ENCODE assay signal across 8 mouse cellular contexts in the genomic region with DNA sequence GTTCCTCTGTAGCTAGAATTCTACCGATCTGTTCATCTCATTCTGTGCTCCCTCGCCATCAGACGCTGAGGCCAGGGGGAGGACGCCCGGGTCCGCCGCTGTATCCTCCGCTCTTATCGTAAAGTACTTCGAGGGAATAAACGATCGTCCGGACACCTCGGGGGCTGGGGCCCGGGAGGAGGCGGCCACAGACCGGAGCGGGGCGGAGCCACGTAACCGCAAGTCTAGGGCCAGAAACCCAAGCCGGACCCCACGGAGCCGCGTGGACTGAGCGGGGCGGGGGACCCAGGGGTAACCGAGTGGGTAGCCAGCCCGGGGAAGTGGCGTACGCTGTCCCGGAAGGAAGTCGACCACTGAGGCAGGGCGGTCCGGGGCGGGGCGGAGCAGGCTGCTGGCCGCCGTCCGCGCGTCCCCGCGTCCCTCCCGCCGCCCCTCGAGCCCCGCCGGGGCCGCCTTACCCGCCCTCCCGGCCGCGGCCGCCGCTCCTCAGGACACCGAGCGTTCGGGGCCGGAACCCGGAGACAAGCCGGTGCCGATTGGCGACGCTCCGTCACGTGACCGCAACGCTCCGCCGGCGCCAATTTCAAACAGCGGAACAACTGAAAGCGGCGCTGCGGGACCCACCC. TPM values are rescaled to one million over a fixed set of nuclear protein-coding genes. Genes with fewer than 3 reads are reported as not detected.
DNase-seq lines count a peak whose midpoint lies in the region; ATAC-seq and TF ChIP-seq lines count a peak whose summit lies in the region.

TSS of gene Rhno1 (minus strand) at position 531 of the 626 bp plus-strand sequence.
TSS of gene Foxm1 (plus strand) at position 587 of the 626 bp plus-strand sequence.

- peak; percentile 55 to 76; a peak in 3 of 4 replicates for TF ChIP-seq POLR2A in MEL (IDR thresholded peaks at IDR 0.05; ENCODE audit: control insufficient read depth in 1 of 2, insufficient read depth in 1 of 2, low read depth in 1 of 2, low read length in 2 of 2, poor library complexity in 1 of 2)
- no peak; the same call in 1 of the 2 replicates for TF ChIP-seq POLR2A in cerebellum, adult 2 months (IDR thresholded peaks at IDR 0.05; ENCODE audit: borderline replicate concordance, insufficient read depth, low read length)
- TF ChIP-seq POLR2A in olfactory bulb, adult 2 months (IDR thresholded peaks at IDR 0.05; ENCODE audit: insufficient read depth, low read depth, low read length): peak; percentile 57; the same call in 1 of the 2 replicates
- TF ChIP-seq POLR2A in thymus, adult 2 months (IDR thresholded peaks at IDR 0.05; ENCODE audit: control insufficient read depth, extremely low read depth, insufficient read depth, low read length, poor library complexity): no peak

- H3K4me3 ChIP-seq in MEL (ENCODE audit: control insufficient read depth in 1 of 2, insufficient read depth in 1 of 2, low read depth in 2 of 2, low read length in 2 of 2): peak within 1 kb of the TSS; percentile 75 to 88
- peak within 1 kb of the TSS; percentile 59 for H3K4me3 ChIP-seq in cerebellum, adult 2 months (replicated peaks; ENCODE audit: insufficient read depth, low read depth, low read length)
- peak within 1 kb of the TSS; percentile 78 for H3K4me3 ChIP-seq in forebrain, postnatal 0 days (ENCODE audit: low read depth, low read length)
- H3K4me3 ChIP-seq in lung, embryonic 15.5 days: peak within 1 kb of the TSS; percentile 99
- peak within 1 kb of the TSS; percentile 63 for H3K4me3 ChIP-seq in olfactory bulb, adult 2 months (ENCODE audit: insufficient read depth, low read depth, low read length)
- H3K4me3 ChIP-seq in thymus, adult 2 months (ENCODE audit: control insufficient read depth, insufficient read depth, low read length): peak within 1 kb of the TSS; percentile 99

- TF ChIP-seq EP300 in MEL (IDR thresholded peaks at IDR 0.05; ENCODE audit: low read depth in 1 of 2, low read length in 2 of 2): no peak

- H3K27ac ChIP-seq in MEL (ENCODE audit: control insufficient read depth, low read depth, low read length): peak within 1 kb of the TSS; percentile 88
- 0 out of 2 replicates have a peak within 1 kb of the TSS, but pooled peaks have one; percentile 3 for H3K27ac ChIP-seq in cerebellum, adult 2 months (ENCODE audit: insufficient read depth, low read length)
- H3K27ac ChIP-seq in forebrain, postnatal 0 days (ENCODE audit: low read depth, low read length): peak within 1 kb of the TSS; percentile 88
- H3K27ac ChIP-seq in lung, embryonic 15.5 days: peak within 1 kb of the TSS; percentile 97
- peak within 1 kb of the TSS; percentile 4; the same call in 1 of the 2 replicates for H3K27ac ChIP-seq in olfactory bulb, adult 2 months (ENCODE audit: insufficient read depth, low read depth, low read length)
- H3K27ac ChIP-seq in thymus, adult 2 months (ENCODE audit: control insufficient read depth, insufficient read depth, low read length): peak within 1 kb of the TSS; percentile 14; the same call in 1 of the 2 replicates

- no peak for TF ChIP-seq CTCF in MEL (IDR thresholded peaks at IDR 0.05 in 2 of 3, conservative IDR thresholded peaks at IDR 0.05 in 1 of 3; ENCODE audit: control insufficient read depth in 1 of 3, insufficient read depth in 1 of 3, low read depth in 2 of 3, low read length in 3 of 3, poor library complexity in 1 of 3, severe bottlenecking in 1 of 3)
- no peak for TF ChIP-seq CTCF in cerebellum, adult 2 months (IDR thresholded peaks at IDR 0.05; ENCODE audit: borderline replicate concordance, insufficient read depth, low read depth, low read length)
- TF ChIP-seq CTCF in forebrain, postnatal 0 days (IDR thresholded peaks at IDR 0.05; ENCODE audit: low read depth): no peak
- TF ChIP-seq CTCF in olfactory bulb, adult 2 months (IDR thresholded peaks at IDR 0.05; ENCODE audit: insufficient read depth, low read depth, low read length): no peak
- TF ChIP-seq CTCF in thymus, adult 2 months (IDR thresholded peaks at IDR 0.05; ENCODE audit: borderline replicate concordance, control insufficient read depth, extremely low read depth, insufficient read depth, low read length, poor library complexity): 0 out of 2 replicates have a peak, but pooled peaks have one; percentile 4

- DNase-seq in MEL (ENCODE audit: low read depth, low spot score): peak; percentile 86
- DNase-seq in cerebellum, adult 2 months: peak; percentile 83 to 85
- peak; percentile 89 for DNase-seq in forebrain, postnatal 0 days
- peak; percentile 90 for DNase-seq in heart, postnatal 4 days
- DNase-seq in layer of hippocampus, adult 8-10 months (ENCODE audit: low spot score in 2 of 2): peak; percentile 61 to 73
- DNase-seq in thymus, adult 2 months: peak; percentile 84

- H3K4me1 ChIP-seq in MEL (ENCODE audit: control insufficient read depth in 1 of 2, insufficient read depth in 2 of 2, low read length in 2 of 2): peaks cover 2 to 7% of the 10 kb centered on the region in 2 experiments; a peak in 2 of 4 replicates
- H3K4me1 ChIP-seq in cerebellum, adult 2 months (ENCODE audit: control insufficient read depth, insufficient read depth, low read length): peaks cover 3% of the 10 kb centered on the region; the same call in 1 of the 2 replicates
- H3K4me1 ChIP-seq in forebrain, postnatal 0 days (ENCODE audit: insufficient read depth): peaks cover 12% of the 10 kb centered on the region
- H3K4me1 ChIP-seq in lung, embryonic 15.5 days: peaks cover 32% of the 10 kb centered on the region
- H3K4me1 ChIP-seq in olfactory bulb, adult 2 months (ENCODE audit: control insufficient read depth, insufficient read depth, low read length): no peaks in the 10 kb centered on the region
- peaks cover 10% of the 10 kb centered on the region for H3K4me1 ChIP-seq in thymus, adult 2 months (replicated peaks; ENCODE audit: control insufficient read depth, insufficient read depth, low read length)

- WGBS in cerebellum, adult 2 months: under 1% methylated on average over 63 of the region's 76 CpGs
- 1% methylated on average over 57 of the region's 76 CpGs for WGBS in forebrain, postnatal 0 days
- under 1% methylated on average over 67 of the region's 76 CpGs for WGBS in lung, embryonic 15.5 days
- 0% methylated on average over 74 of the region's 76 CpGs for WGBS in olfactory bulb, adult 2 months
- under 1% methylated on average over 67 of the region's 76 CpGs for WGBS in thymus, adult 2 months

- no peaks in the 10 kb centered on the region for H3K9me3 ChIP-seq in MEL (replicated peaks; ENCODE audit: insufficient read depth, low read length)
- H3K9me3 ChIP-seq in forebrain, postnatal 0 days (ENCODE audit: low read length): no peaks in the 10 kb centered on the region
- no peaks in the 10 kb centered on the region for H3K9me3 ChIP-seq in lung, embryonic 15.5 days

- peak; percentile 87 for ATAC-seq in forebrain, postnatal 0 days
- ATAC-seq in lung, embryonic 15.5 days (ENCODE audit: borderline replicate concordance, extremely low read depth, low FRiP score, low TSS enrichment): peak; percentile 89

- peak within 1 kb of the TSS; percentile 100 for H3K4me2 ChIP-seq in forebrain, postnatal 0 days (ENCODE audit: low read depth)
- peak within 1 kb of the TSS; percentile 81 for H3K4me2 ChIP-seq in lung, embryonic 15.5 days

- peak within 1 kb of the TSS; percentile 88 for H3K9ac ChIP-seq in MEL (ENCODE audit: control insufficient read depth, low read depth, low read length, poor library complexity, severe bottlenecking)
- peak within 1 kb of the TSS; percentile 76 for H3K9ac ChIP-seq in forebrain, postnatal 0 days
- peak within 1 kb of the TSS; percentile 83 for H3K9ac ChIP-seq in lung, embryonic 15.5 days

- H3K27me3 ChIP-seq in MEL (ENCODE audit: control insufficient read depth in 1 of 2, insufficient read depth in 2 of 2, low read length in 2 of 2): no peaks in the 10 kb centered on the region
- H3K27me3 ChIP-seq in cerebellum, adult 2 months (ENCODE audit: control insufficient read depth, insufficient read depth, low read length): no peaks in the 10 kb centered on the region
- H3K27me3 ChIP-seq in forebrain, postnatal 0 days (ENCODE audit: insufficient read depth, low read length): no peaks in the 10 kb centered on the region
- H3K27me3 ChIP-seq in lung, embryonic 15.5 days: no peaks in the 10 kb centered on the region
- H3K27me3 ChIP-seq in thymus, adult 2 months (ENCODE audit: control insufficient read depth, insufficient read depth, low read length): no peaks in the 10 kb centered on the region

- H3K36me3 ChIP-seq in MEL (ENCODE audit: control insufficient read depth in 1 of 2, insufficient read depth in 2 of 2, low read length in 2 of 2): peaks cover 2 to 15% of the 10 kb centered on the region in 2 experiments; a peak in 3 of 4 replicates
- H3K36me3 ChIP-seq in forebrain, postnatal 0 days (ENCODE audit: insufficient read depth): peaks cover 9% of the 10 kb centered on the region
- peaks cover 33% of the 10 kb centered on the region for H3K36me3 ChIP-seq in lung, embryonic 15.5 days
- H3K36me3 ChIP-seq in thymus, adult 2 months (ENCODE audit: control insufficient read depth, insufficient read depth, low read length): peaks cover 8% of the 10 kb centered on the region; the same call in 1 of the 2 replicates

- no peak for TF ChIP-seq RAD21 in MEL (IDR thresholded peaks at IDR 0.05; ENCODE audit: low read depth, low read length)

- peaks cover 46% of the 10 kb centered on the region for H3K79me2 ChIP-seq in MEL (ENCODE audit: control insufficient read depth, insufficient read depth, low read length, poor library complexity)

RNA-seq across cellular contexts. Expression of gene Rhno1, which starts in this region (rescaled TPM):
- total RNA-seq in MEL (2012; rRNA removed): 40.1 and 46.8 TPM in 2 replicates
- polyA plus RNA-seq in MEL (2012; ENCODE audit: insufficient read depth in 1 of 2, insufficient read length in 2 of 2, low read depth in 1 of 2, low replicate concordance in 2 of 2, missing spikeins in 1 of 2): 100 to 1,000 TPM in 1 of 2 experiments, 10 to 100 TPM in 1; 88.1 to 137 TPM
- 11.1 and 11.9 TPM in 2 replicates for polyA plus RNA-seq in cerebellum, adult 2 months (2012; rRNA removed)
- total RNA-seq in forebrain, postnatal 0 days (2014; rRNA removed): 21.5 and 32.1 TPM in 2 replicates
- polyA plus RNA-seq in forebrain, postnatal 0 days (2015; fragmentation: Nextera tagmentation; extraction: Ambion mirVana): 67.8 and 69.0 TPM in 2 replicates
- total RNA-seq in heart, postnatal 4 days (2021): 10 to 100 TPM; 25.7 to 26.8 TPM
- 10 to 100 TPM; 18.6 to 22.1 (median 20.0) TPM for total RNA-seq in layer of hippocampus, adult 8-10 months (2022)
- polyA plus RNA-seq in lung, embryonic 15.5 days (2015; fragmentation: Nextera tagmentation; extraction: Ambion mirVana): 125 TPM in 2 replicates
- polyA plus RNA-seq in olfactory bulb, adult 2 months (2012; ENCODE audit: insufficient read depth, insufficient read length, low replicate concordance, missing spikeins): not detected in 2 replicates
- polyA plus RNA-seq in thymus, adult 2 months (2012; rRNA removed): 51.7 and 62.0 TPM in 2 replicates

RNA-seq across cellular contexts. Expression of gene Foxm1, which starts in this region (rescaled TPM):
- total RNA-seq in MEL (2012; rRNA removed): 13.7 and 14.7 TPM in 2 replicates
- polyA plus RNA-seq in MEL (2012; ENCODE audit: insufficient read depth in 1 of 2, insufficient read length in 2 of 2, low read depth in 1 of 2, low replicate concordance in 2 of 2, missing spikeins in 1 of 2): 10 to 100 TPM; 31.1 to 61.9 TPM
- polyA plus RNA-seq in cerebellum, adult 2 months (2012; rRNA removed): 1.2 and 1.5 TPM in 2 replicates
- total RNA-seq in forebrain, postnatal 0 days (2014; rRNA removed): 3.5 and 7.3 TPM in 2 replicates
- 3.9 and 4.0 TPM in 2 replicates for polyA plus RNA-seq in forebrain, postnatal 0 days (2015; fragmentation: Nextera tagmentation; extraction: Ambion mirVana)
- 10 to 100 TPM; 42.0 to 48.9 TPM for total RNA-seq in heart, postnatal 4 days (2021)
- 1 to 10 TPM; 1.1 to 1.7 (median 1.4) TPM for total RNA-seq in layer of hippocampus, adult 8-10 months (2022)
- polyA plus RNA-seq in lung, embryonic 15.5 days (2015; fragmentation: Nextera tagmentation; extraction: Ambion mirVana): 37.7 and 41.1 TPM in 2 replicates
- polyA plus RNA-seq in olfactory bulb, adult 2 months (2012; ENCODE audit: insufficient read depth, insufficient read length, low replicate concordance, missing spikeins): not detected in 2 replicates
- 115 and 149 TPM in 2 replicates for polyA plus RNA-seq in thymus, adult 2 months (2012; rRNA removed)

Comparison
In these comparisons a context has a peak if more than half of its experiments do, and no peak if none do; other contexts are left out.
1. Peak in every context shown above with its lines: DNase-seq, ATAC-seq, H3K4me3 ChIP-seq and H3K27ac ChIP-seq.
2. RNA of gene Rhno1 (polyA plus RNA-seq): 88.1 to 137 TPM in MEL, 125 TPM in lung, embryonic 15.5 days, 67.8 to 69.0 TPM in forebrain, postnatal 0 days, 51.7 to 62.0 TPM in thymus, adult 2 months and 11.1 to 11.9 TPM in cerebellum, adult 2 months; not detected in olfactory bulb, adult 2 months; every median in the first group is over 10 times any median in the second.
3. H3K27ac ChIP-seq: peak in every context shown above with its lines; median percentile 97 in lung, embryonic 15.5 days; 88 in MEL; 88 in forebrain, postnatal 0 days; 14 in thymus, adult 2 months; 4 in olfactory bulb, adult 2 months; 3 in cerebellum, adult 2 months.
4. POLR2A ChIP-seq: peak in MEL (2 of 2) and olfactory bulb, adult 2 months (single experiment); none in cerebellum, adult 2 months (single experiment) and thymus, adult 2 months (single experiment).